ENCODE assay signal across 10 mouse cellular contexts in the genomic region with DNA sequence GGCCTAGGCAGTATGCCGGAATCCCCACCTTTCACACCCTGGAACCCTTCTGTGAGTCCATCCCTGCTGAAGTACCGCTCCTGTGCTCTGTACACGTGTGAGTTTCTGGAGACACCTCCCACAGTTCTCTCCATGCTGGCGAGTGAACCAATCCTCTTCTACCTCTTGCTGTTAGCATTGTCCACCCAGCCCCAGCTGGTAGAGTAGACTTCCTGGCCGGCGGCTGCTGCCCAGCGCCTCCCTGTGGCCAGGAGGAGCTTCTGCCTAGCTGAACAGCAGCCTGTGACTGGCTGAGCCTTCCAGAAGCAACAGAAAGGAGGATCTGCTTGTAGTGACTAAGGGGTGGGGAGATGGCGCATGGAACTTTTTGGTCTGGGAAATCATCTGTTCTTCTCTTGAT.
DNase-seq lines count a peak whose midpoint lies in the region; ATAC-seq lines count a peak whose summit lies in the region.
"Had no signal": no experiment of that assay in that cellular context is flagged by ENCODE, and none has a peak within 500 bp of the region (broad histone marks: within the 10 kb centered on the region; RNA-seq: fewer than 3 reads in every experiment).

No protein-coding gene starts in this region.

- no peaks in the 10 kb centered on the region for H3K9me3 ChIP-seq in forebrain, embryonic 16.5 days (ENCODE audit: control insufficient read depth, low read length)
- no peaks in the 10 kb centered on the region for H3K9me3 ChIP-seq in forebrain, embryonic 12.5 days

- DNase-seq in kidney, postnatal 10 days = peak; percentile 22
- DNase-seq in kidney, adult 8-10 months = no peak
- peak; percentile 11 for DNase-seq in A20 (ENCODE audit: low read depth, low spot score)
- no peak for DNase-seq in embryo, embryonic 9.5 days (ENCODE audit: extremely low spot score)
- no peak for DNase-seq in Muller cell, postnatal 12 days (ENCODE audit: inconsistent ontology term)

- whole genome bisulfite sequencing in forebrain, embryonic 16.5 days = 97% methylated on average over 8 of the region's 8 CpGs
- 95% methylated on average over 8 of the region's 8 CpGs for WGBS in forebrain, embryonic 12.5 days

- ATAC-seq in forebrain, embryonic 16.5 days = peak; percentile 9; the same call in 1 of the 2 replicates
- ATAC-seq in forebrain, embryonic 12.5 days (ENCODE audit: low FRiP score) = no peak
- ATAC-seq in granulocyte monocyte progenitor cell, adult 5-6 weeks (replicated peaks; ENCODE audit: poor library complexity, severe bottlenecking) = peak; percentile 23
- ATAC-seq: CD4-positive, CD25-positive, alpha-beta regulatory T cell, adult 4 months had no signal

- H3K4me2 ChIP-seq in forebrain, embryonic 16.5 days (ENCODE audit: low read length) = no peak overlapping the region
- no peak overlapping the region for H3K4me2 ChIP-seq in forebrain, embryonic 12.5 days

- no peaks in the 10 kb centered on the region; the same call in none of the 2 replicates for H3K4me1 ChIP-seq in forebrain, embryonic 16.5 days (replicated peaks; ENCODE audit: control insufficient read depth, insufficient read depth, low read length)
- H3K4me1 ChIP-seq in forebrain, embryonic 12.5 days = no peaks in the 10 kb centered on the region; the same call in 1 of the 2 replicates

- H3K27ac ChIP-seq in forebrain, embryonic 16.5 days (ENCODE audit: low read length) = no peak overlapping the region
- no peak overlapping the region for H3K27ac ChIP-seq in forebrain, embryonic 12.5 days
- H3K27ac ChIP-seq: macrophage had no signal

- no peak overlapping the region for H3K4me3 ChIP-seq in forebrain, embryonic 16.5 days (replicated peaks; ENCODE audit: low read length)
- no peak overlapping the region for H3K4me3 ChIP-seq in forebrain, embryonic 12.5 days (replicated peaks)

- no peaks in the 10 kb centered on the region for H3K27me3 ChIP-seq in forebrain, embryonic 16.5 days (replicated peaks; ENCODE audit: control insufficient read depth, insufficient read depth, low read length)
- no peaks in the 10 kb centered on the region for H3K27me3 ChIP-seq in forebrain, embryonic 12.5 days

- no peak overlapping the region for H3K9ac ChIP-seq in forebrain, embryonic 16.5 days (replicated peaks; ENCODE audit: low read depth, low read length)
- no peak overlapping the region for H3K9ac ChIP-seq in forebrain, embryonic 12.5 days

- no peaks in the 10 kb centered on the region for H3K36me3 ChIP-seq in forebrain, embryonic 16.5 days (ENCODE audit: control insufficient read depth, insufficient read depth)
- peaks cover 8% of the 10 kb centered on the region for H3K36me3 ChIP-seq in forebrain, embryonic 12.5 days (replicated peaks)

Comparison
In these comparisons a context has a peak if more than half of its experiments do, and no peak if none do; other contexts are left out.
1. DNase-seq: peak in kidney, postnatal 10 days (single experiment) and A20 (single experiment); none in kidney, adult 8-10 months (0 of 2), embryo, embryonic 9.5 days (single experiment) and Muller cell, postnatal 12 days (single experiment).